Mouse (Mus musculus): Measurements from ENCODE around the gene Clic1.
A peak's percentile ranks its signal among the peaks of the same experiment; 100 is the strongest.

Clic1 gene

GRCm38 (mm10) chr17:35064951-35065947, 15.5 kb downstream of the Clic1 start, which contains the start of gene Ly6g6c:
Gene Ly6g6c, plus strand, starts transcription at chr17:35065388.
- no peak for DNase-seq

- DNase-seq: no peak
Measured at GRCm38 (mm10) chr17:35066084-35066483, 16.3 kb downstream of the Clic1 start, which contains the start of gene Mpig6b. Gene Mpig6b, minus strand, starts transcription at chr17:35066184.

GRCm38 (mm10) chr17:35068213-35068914, 18.6 kb downstream of the Clic1 start:
- DNase-seq: no peak

GRCm38 (mm10) chr17:35070556-35071229, 20.9 kb downstream of the Clic1 start:
- peak; percentile 68 for DNase-seq

- DNase-seq: no peak
Measured at GRCm38 (mm10) chr17:35071454-35071853, 21.7 kb downstream of the Clic1 start.

- DNase-seq: peak; percentile 22
Measured at GRCm38 (mm10) chr17:35074097-35074496, 24.3 kb downstream of the Clic1 start.

- no peak for DNase-seq
Measured at GRCm38 (mm10) chr17:35076507-35077176, 26.9 kb downstream of the Clic1 start, which contains the start of gene Ly6g6e. Gene Ly6g6e, plus strand, starts transcription at chr17:35076902.

GRCm38 (mm10) chr17:35077285-35077684, 27.5 kb downstream of the Clic1 start:
- no peak for DNase-seq

- no peak for DNase-seq
Measured at GRCm38 (mm10) chr17:35077786-35078233, 28.0 kb downstream of the Clic1 start, which contains the start of gene Ly6g6d. Gene Ly6g6d, minus strand, starts transcription at chr17:35078065.

- DNase-seq: no peak
Measured at GRCm38 (mm10) chr17:35079778-35080177, 30.0 kb downstream of the Clic1 start.

GRCm38 (mm10) chr17:35080248-35080647, 30.5 kb downstream of the Clic1 start:
- no peak for DNase-seq

GRCm38 (mm10) chr17:35080710-35081109, 30.9 kb downstream of the Clic1 start:
- no peak for DNase-seq

- DNase-seq: no peak
Measured at GRCm38 (mm10) chr17:35082841-35083576, 33.2 kb downstream of the Clic1 start.

GRCm38 (mm10) chr17:35083929-35084497, 34.2 kb downstream of the Clic1 start:
- no peak for DNase-seq

GRCm38 (mm10) chr17:35085208-35085865, 35.6 kb downstream of the Clic1 start, which contains the start of gene Ly6g6f:
Gene Ly6g6f, minus strand, starts transcription at chr17:35085610.
- no peak for DNase-seq

GRCm38 (mm10) chr17:35088151-35088550, 38.4 kb downstream of the Clic1 start:
- peak; percentile 17 for DNase-seq

- peak; percentile 95 for DNase-seq
Measured at GRCm38 (mm10) chr17:35088825-35089644, 39.3 kb downstream of the Clic1 start, which contains the start of gene Abhd16a. Gene Abhd16a, plus strand, starts transcription at chr17:35089263.

- no peak for DNase-seq
Measured at GRCm38 (mm10) chr17:35090166-35090932, 40.6 kb downstream of the Clic1 start.
